Mouse (Mus musculus): Measurements from ENCODE around the gene Scube2.

- no peak for TF ChIP-seq EP300 (optimal IDR thresholded peaks at IDR 0.05)
- TF ChIP-seq CTCF (IDR thresholded peaks at IDR 0.05; ENCODE audit: low read depth) = no peak
Observed at GRCm38 (mm10) chr7:109772251-109772650, 93.2 kb downstream of the Scube2 start.
